ENCODE assay signal across 37 mouse cellular contexts in the genomic region with DNA sequence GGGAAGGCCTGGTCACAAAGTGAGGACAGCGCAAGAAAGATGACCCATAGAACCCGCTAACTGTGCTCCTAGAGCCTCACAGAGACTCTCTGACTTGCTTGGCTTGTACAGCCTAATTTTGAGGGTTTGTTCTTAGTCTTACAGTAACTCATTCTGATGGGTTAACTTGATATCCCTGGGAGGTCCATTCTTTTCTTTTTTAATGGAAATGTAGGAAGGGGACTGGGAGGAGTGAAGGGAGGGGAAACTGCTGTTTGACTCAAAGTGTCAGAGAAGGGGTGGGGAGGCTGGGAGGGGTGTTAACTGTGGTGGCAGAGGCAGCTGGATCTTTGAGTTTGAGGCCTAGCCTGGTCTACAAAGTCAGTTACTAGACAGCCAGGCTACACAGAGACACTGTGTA. TPM values are rescaled to one million over a fixed set of nuclear protein-coding genes. Genes with fewer than 3 reads are reported as not detected.
"Had no signal": no experiment of that assay in that cellular context is flagged by ENCODE, and none has a peak within 500 bp of the region (broad histone marks: within the 10 kb centered on the region; RNA-seq: fewer than 3 reads in every experiment).

No protein-coding gene starts in this region.

- H3K27me3 ChIP-seq: heart, embryonic 13.5 days; heart, embryonic 15.5 days; hindbrain, embryonic 13.5 days; hindbrain, embryonic 15.5 days; limb, embryonic 12.5 days; liver, embryonic 13.5 days had no signal

- H3K9ac ChIP-seq: heart, embryonic 13.5 days; heart, embryonic 15.5 days; hindbrain, embryonic 13.5 days; hindbrain, embryonic 15.5 days; limb, embryonic 12.5 days; liver, embryonic 13.5 days had no signal

- H3K27ac ChIP-seq: heart, adult 2 months; heart, embryonic 13.5 days; heart, embryonic 15.5 days; hindbrain, embryonic 13.5 days; hindbrain, embryonic 15.5 days; hindbrain, postnatal 0 days; layer of hippocampus, adult 2 months; limb, embryonic 10.5 days; limb, embryonic 12.5 days; liver, embryonic 13.5 days had no signal

- DNase-seq: gastrocnemius, postnatal 14 days; gastrocnemius, postnatal 36 days; heart, adult 2 months; heart, postnatal 14 days; heart, postnatal 36 days; kidney, adult 11 months; kidney, adult 2 months; kidney, adult 9 months; kidney, postnatal 10 days; kidney, postnatal 25 days; kidney, postnatal 4 days; liver; liver, embryonic 13.5 days had no signal

- H3K4me3 ChIP-seq: heart, adult 2 months; heart, embryonic 13.5 days; heart, embryonic 15.5 days; hindbrain, embryonic 13.5 days; hindbrain, embryonic 15.5 days; layer of hippocampus, adult 2 months; left cerebral cortex, adult 2 months; limb, embryonic 10.5 days; limb, embryonic 12.5 days; liver, embryonic 13.5 days had no signal

- H3K9me3 ChIP-seq: heart, embryonic 13.5 days; heart, embryonic 15.5 days; hindbrain, embryonic 13.5 days; hindbrain, embryonic 15.5 days; limb, embryonic 10.5 days; limb, embryonic 12.5 days; liver, embryonic 13.5 days had no signal

- H3K4me1 ChIP-seq: heart, embryonic 13.5 days; heart, embryonic 15.5 days; hindbrain, embryonic 13.5 days; hindbrain, embryonic 15.5 days; limb, embryonic 10.5 days; limb, embryonic 12.5 days; liver, embryonic 13.5 days had no signal

RNA-seq across cellular contexts. Expression of gene Gm28038, which starts 54.5 kb away (rescaled TPM):
- total RNA-seq: gastrocnemius, adult 8-10 months; gastrocnemius, postnatal 36 days; hematopoietic stem cell, adult 5-6 weeks; hindbrain, postnatal 0 days; layer of hippocampus, adult 2 months; layer of hippocampus, postnatal 10 days; layer of hippocampus, postnatal 25 days; left cerebral cortex, adult 2 months; left cerebral cortex, postnatal 14 days; left cerebral cortex, postnatal 36 days had no signal
- polyA plus RNA-seq: gonadal fat pad, adult 2 months; heart, adult 2 months; heart, embryonic 11.5 days; heart, embryonic 13.5 days; heart, embryonic 15.5 days; heart, postnatal 0 days; hindbrain, embryonic 11.5 days; hindbrain, embryonic 13.5 days; hindbrain, embryonic 15.5 days; hindbrain, postnatal 0 days; intestine, embryonic 14.5 days; intestine, embryonic 16.5 days; kidney, adult 2 months; kidney, embryonic 16.5 days; limb, embryonic 10.5 days; limb, embryonic 12.5 days; limb, embryonic 14.5 days; liver, embryonic 11.5 days; liver, embryonic 13.5 days had no signal
